21 mouse cellular contexts compared by ENCODE assay signal in genomic region chr19:4619461-4619860, GRCm38 (mm10). TPM values are rescaled to one million over a fixed set of nuclear protein-coding genes. Genes with fewer than 3 reads are reported as not detected.
"Had no signal": no experiment of that assay in that cellular context is flagged by ENCODE, and none has a peak within 500 bp of the region (broad histone marks: within the 10 kb centered on the region; RNA-seq: fewer than 3 reads in every experiment).

No protein-coding gene starts in this region.

- ATAC-seq: midbrain, embryonic 13.5 days; midbrain, embryonic 16.5 days had no signal

- H3K9ac ChIP-seq: kidney, embryonic 15.5 days; limb, embryonic 15.5 days; liver, embryonic 13.5 days; midbrain, embryonic 13.5 days; neural tube, embryonic 13.5 days; stomach, embryonic 15.5 days had no signal

- H3K27ac ChIP-seq: kidney, embryonic 15.5 days; limb, embryonic 15.5 days; liver, embryonic 13.5 days; midbrain, embryonic 13.5 days; neural tube, embryonic 13.5 days; stomach, embryonic 15.5 days had no signal

- H3K9me3 ChIP-seq: kidney, embryonic 15.5 days; limb, embryonic 15.5 days; liver, embryonic 13.5 days; midbrain, embryonic 13.5 days; neural tube, embryonic 13.5 days; stomach, embryonic 15.5 days had no signal

- DNase-seq: kidney, adult 8-10 months; kidney, postnatal 10 days; kidney, postnatal 36 days; layer of hippocampus, postnatal 36 days; liver, embryonic 13.5 days; lung, adult 2 months; lung, postnatal 14 days; lung, postnatal 4 days; retina, postnatal 1 day; right cerebral cortex, postnatal 25 days; spleen, adult 18-20 months; thymus, postnatal 25 days had no signal

- H3K4me3 ChIP-seq: kidney, embryonic 15.5 days; limb, embryonic 15.5 days; liver, embryonic 13.5 days; midbrain, embryonic 13.5 days; myocyte; neural tube, embryonic 13.5 days; stomach, embryonic 15.5 days had no signal

- H3K27me3 ChIP-seq: kidney, embryonic 15.5 days; limb, embryonic 15.5 days; neural tube, embryonic 13.5 days; stomach, embryonic 15.5 days had no signal

- H3K4me2 ChIP-seq: kidney, embryonic 15.5 days; limb, embryonic 15.5 days; liver, embryonic 13.5 days; midbrain, embryonic 13.5 days; neural tube, embryonic 13.5 days; stomach, embryonic 15.5 days had no signal

RNA-seq across cellular contexts. Expression of gene Lrfn4, which starts 4.0 kb away (rescaled TPM):
- total RNA-seq: monocyte, adult 5-6 weeks; neutrophil, adult 5-6 weeks had no signal
